Mouse (Mus musculus): ENCODE measurements at regions not wholly inside any gene's neighbourhood (a gene's known extent, or its start where the extent isn't known, plus 50 kb on each side); places are given as distances from the start of the nearest gene placed in this dataset.

GRCm38 (mm10) chr9:73245524-73245923 is 132.3 kb downstream of the Rsl24d1 start:
- Histone ChIP-seq H3K27ac (no peak overlapping the region), H3K4me2 (ENCODE audit: low read depth) (no peak overlapping the region), H3K27me3 (ENCODE audit: control insufficient read depth, insufficient read depth, low read length) (no peaks in the 10 kb centered on the region), H3K36me3 (replicated peaks; ENCODE audit: control insufficient read depth, insufficient read depth, low read depth) (no peaks in the 10 kb centered on the region), H3K9me3 (ENCODE audit: control insufficient read depth, low read length) (no peaks in the 10 kb centered on the region), H3K9ac (replicated peaks) (no peak overlapping the region), H3K4me1 (replicated peaks; ENCODE audit: control insufficient read depth in 2 of 2, insufficient read depth in 2 of 2, low read length in 1 of 2) (no peaks in the 10 kb centered on the region), H3K4me3 (ENCODE audit: insufficient read depth in 1 of 2, low read depth in 2 of 2, low read length in 2 of 2) (no peak overlapping the region)
- ATAC-seq (ENCODE audit: insufficient read depth), result no peak
- DNase-seq (ENCODE audit: low read depth in 3 of 3, low spot score in 3 of 3), result no peak
- no peak for TF ChIP-seq CTCF (IDR thresholded peaks at IDR 0.05; ENCODE audit: low read depth)
- no peak for TF ChIP-seq EP300 (IDR thresholded peaks at IDR 0.05; ENCODE audit: low read depth)
- 38% methylated on average over 7 of the region's 7 CpGs for WGBS (ENCODE audit: insufficient replicate concordance)

GRCm38 (mm10) chr9:73258171-73258570 is 144.9 kb downstream of the Rsl24d1 start:
- DNase-seq (ENCODE audit: low read depth in 3 of 3, low spot score in 3 of 3), result no peak
- TF ChIP-seq EP300 (IDR thresholded peaks at IDR 0.05; ENCODE audit: low read depth) (no peak), CTCF (IDR thresholded peaks at IDR 0.05; ENCODE audit: low read depth) (no peak)

GRCm38 (mm10) chr9:73258640-73259039 is 145.4 kb downstream of the Rsl24d1 start:
- no peaks in the 10 kb centered on the region for H3K36me3 ChIP-seq (replicated peaks; ENCODE audit: control insufficient read depth, insufficient read depth, low read depth)
- no peak for ATAC-seq (ENCODE audit: insufficient read depth)
- no peak for DNase-seq (ENCODE audit: low read depth in 3 of 3, low spot score in 3 of 3)
- H3K27me3 ChIP-seq (ENCODE audit: control insufficient read depth, insufficient read depth, low read length), result no peaks in the 10 kb centered on the region
- 70% methylated on average over 8 of the region's 8 CpGs for WGBS (ENCODE audit: insufficient replicate concordance)
- no peak overlapping the region for H3K4me3 ChIP-seq (ENCODE audit: insufficient read depth in 1 of 2, low read depth in 2 of 2, low read length in 2 of 2)
- no peak overlapping the region for H3K27ac ChIP-seq
- H3K9me3 ChIP-seq (ENCODE audit: control insufficient read depth, low read length), result no peaks in the 10 kb centered on the region
- no peak overlapping the region for H3K4me2 ChIP-seq (ENCODE audit: low read depth)
- no peaks in the 10 kb centered on the region for H3K4me1 ChIP-seq (replicated peaks; ENCODE audit: control insufficient read depth in 2 of 2, insufficient read depth in 2 of 2, low read length in 1 of 2)
- TF ChIP-seq EP300 (IDR thresholded peaks at IDR 0.05; ENCODE audit: low read depth), result no peak
- no peak for TF ChIP-seq CTCF (IDR thresholded peaks at IDR 0.05; ENCODE audit: low read depth)
- no peak overlapping the region for H3K9ac ChIP-seq (replicated peaks)

More at GRCm38 (mm10) chr9:73258171-73258570, 144.9 kb downstream of the Rsl24d1 start:
- H3K4me1 ChIP-seq (replicated peaks; ENCODE audit: control insufficient read depth in 2 of 2, insufficient read depth in 2 of 2, low read length in 1 of 2), result no peaks in the 10 kb centered on the region
- 65% methylated on average over 9 of the region's 9 CpGs for WGBS (ENCODE audit: insufficient replicate concordance)
- no peaks in the 10 kb centered on the region for H3K36me3 ChIP-seq (replicated peaks; ENCODE audit: control insufficient read depth, insufficient read depth, low read depth)
- no peak overlapping the region for H3K9ac ChIP-seq (replicated peaks)
- no peak overlapping the region for H3K4me2 ChIP-seq (ENCODE audit: low read depth)
- no peaks in the 10 kb centered on the region for H3K27me3 ChIP-seq (ENCODE audit: control insufficient read depth, insufficient read depth, low read length)
- ATAC-seq (ENCODE audit: insufficient read depth), result no peak
- no peaks in the 10 kb centered on the region for H3K9me3 ChIP-seq (ENCODE audit: control insufficient read depth, low read length)
- no peak overlapping the region for H3K27ac ChIP-seq
- no peak overlapping the region for H3K4me3 ChIP-seq (ENCODE audit: insufficient read depth in 1 of 2, low read depth in 2 of 2, low read length in 2 of 2)

GRCm38 (mm10) chr9:73262711-73263110 is 149.5 kb downstream of the Rsl24d1 start:
- H3K27me3 ChIP-seq (ENCODE audit: control insufficient read depth, insufficient read depth, low read length), result no peaks in the 10 kb centered on the region
- ATAC-seq (ENCODE audit: insufficient read depth), result no peak
- no peak overlapping the region for H3K4me3 ChIP-seq (ENCODE audit: insufficient read depth in 1 of 2, low read depth in 2 of 2, low read length in 2 of 2)
- TF ChIP-seq EP300 (IDR thresholded peaks at IDR 0.05; ENCODE audit: low read depth), result no peak
- H3K9ac ChIP-seq (replicated peaks), result no peak overlapping the region
- H3K4me2 ChIP-seq (ENCODE audit: low read depth), result no peak overlapping the region
- no peaks in the 10 kb centered on the region for H3K9me3 ChIP-seq (ENCODE audit: control insufficient read depth, low read length)
- WGBS (ENCODE audit: insufficient replicate concordance), result 50% methylated on average over 5 of the region's 5 CpGs
- DNase-seq (ENCODE audit: low read depth in 3 of 3, low spot score in 3 of 3), result no peak
- no peaks in the 10 kb centered on the region for H3K4me1 ChIP-seq (replicated peaks; ENCODE audit: control insufficient read depth in 2 of 2, insufficient read depth in 2 of 2, low read length in 1 of 2)
- no peaks in the 10 kb centered on the region for H3K36me3 ChIP-seq (replicated peaks; ENCODE audit: control insufficient read depth, insufficient read depth, low read depth)
- no peak overlapping the region for H3K27ac ChIP-seq

- no peaks in the 10 kb centered on the region for H3K4me1 ChIP-seq (replicated peaks; ENCODE audit: control insufficient read depth in 2 of 2, insufficient read depth in 2 of 2, low read length in 1 of 2)
- H3K4me2 ChIP-seq (ENCODE audit: low read depth), result no peak overlapping the region
- no peak for ATAC-seq (ENCODE audit: insufficient read depth)
- DNase-seq (ENCODE audit: low read depth in 3 of 3, low spot score in 3 of 3), result no peak
- H3K36me3 ChIP-seq (replicated peaks; ENCODE audit: control insufficient read depth, insufficient read depth, low read depth), result no peaks in the 10 kb centered on the region
- no peak overlapping the region for H3K9ac ChIP-seq (replicated peaks)
- H3K27me3 ChIP-seq (ENCODE audit: control insufficient read depth, insufficient read depth, low read length), result no peaks in the 10 kb centered on the region
- no peak for TF ChIP-seq EP300 (IDR thresholded peaks at IDR 0.05; ENCODE audit: low read depth)
- no peak for TF ChIP-seq CTCF (IDR thresholded peaks at IDR 0.05; ENCODE audit: low read depth)
- H3K27ac ChIP-seq, result no peak overlapping the region
- no peak overlapping the region for H3K4me3 ChIP-seq (ENCODE audit: insufficient read depth in 1 of 2, low read depth in 2 of 2, low read length in 2 of 2)
- no peaks in the 10 kb centered on the region for H3K9me3 ChIP-seq (ENCODE audit: control insufficient read depth, low read length)
- 54% methylated on average over 5 of the region's 5 CpGs for WGBS (ENCODE audit: insufficient replicate concordance)
Measured at GRCm38 (mm10) chr9:73270249-73270648, 157.0 kb downstream of the Rsl24d1 start.
